Mouse (Mus musculus): ENCODE results near the gene Hk2. TPM values are rescaled to one million over a fixed set of nuclear protein-coding genes. Genes with fewer than 3 reads are reported as not detected.

Gene Hk2
- polyA plus RNA-seq, 2 experiments = 3.2 to 5.6 TPM

GRCm38 (mm10) chr6:82771981-82772409 lies 2.3 kb downstream of the Hk2 start:
- peaks cover 5 to 20% of the 10 kb centered on the region in 2 experiments for H3K4me1 ChIP-seq (replicated peaks; ENCODE audit: control insufficient read depth in 2 of 2, insufficient read depth in 2 of 2, low read length in 1 of 2)
- H3K27me3 ChIP-seq (ENCODE audit: control insufficient read depth, insufficient read depth, low read length) = no peaks in the 10 kb centered on the region
- peak overlapping the region; percentile 94 for H3K4me2 ChIP-seq (ENCODE audit: low read depth)
- TF ChIP-seq CTCF (IDR thresholded peaks at IDR 0.05; ENCODE audit: low read depth) = peak; percentile 55; the same call in 1 of the 2 replicates
- TF ChIP-seq EP300 (IDR thresholded peaks at IDR 0.05; ENCODE audit: low read depth) = no peak
- H3K9me3 ChIP-seq (ENCODE audit: control insufficient read depth, low read length) = no peaks in the 10 kb centered on the region
- DNase-seq (ENCODE audit: low read depth in 3 of 3, low spot score in 3 of 3) (peak in 1 of 3 experiments; percentile 47), ATAC-seq (ENCODE audit: insufficient read depth) (no peak)
- H3K36me3 ChIP-seq (replicated peaks; ENCODE audit: control insufficient read depth, insufficient read depth, low read depth) = no peaks in the 10 kb centered on the region
- H3K4me3 ChIP-seq (ENCODE audit: insufficient read depth in 1 of 2, low read depth in 2 of 2, low read length in 2 of 2) = peak overlapping the region; percentile 57 to 64
- WGBS (ENCODE audit: insufficient replicate concordance) = 2% methylated on average over 10 of the region's 10 CpGs
- H3K27ac ChIP-seq = no peak overlapping the region
- no peak overlapping the region for H3K9ac ChIP-seq (replicated peaks)

GRCm38 (mm10) chr6:82771059-82771458 lies 3.2 kb downstream of the Hk2 start:
- Histone ChIP-seq H3K4me3 (ENCODE audit: insufficient read depth in 1 of 2, low read depth in 2 of 2, low read length in 2 of 2) (no peak overlapping the region), H3K9ac (replicated peaks) (no peak overlapping the region), H3K9me3 (ENCODE audit: control insufficient read depth, low read length) (no peaks in the 10 kb centered on the region), H3K4me1 (replicated peaks; ENCODE audit: control insufficient read depth in 2 of 2, insufficient read depth in 2 of 2, low read length in 1 of 2) (peaks cover 5 to 30% of the 10 kb centered on the region in 2 experiments), H3K4me2 (ENCODE audit: low read depth) (no peak overlapping the region), H3K27ac (no peak overlapping the region), H3K27me3 (ENCODE audit: control insufficient read depth, insufficient read depth, low read length) (no peaks in the 10 kb centered on the region), H3K36me3 (replicated peaks; ENCODE audit: control insufficient read depth, insufficient read depth, low read depth) (no peaks in the 10 kb centered on the region)
- DNase-seq (ENCODE audit: low read depth in 3 of 3, low spot score in 3 of 3) (no peak), ATAC-seq (ENCODE audit: insufficient read depth) (no peak)
- TF ChIP-seq EP300 (IDR thresholded peaks at IDR 0.05; ENCODE audit: low read depth) (no peak), CTCF (IDR thresholded peaks at IDR 0.05; ENCODE audit: low read depth) (no peak)
- 48% methylated on average over 9 of the region's 9 CpGs for WGBS (ENCODE audit: insufficient replicate concordance)

- H3K36me3 ChIP-seq (replicated peaks; ENCODE audit: control insufficient read depth, insufficient read depth, low read depth) = no peaks in the 10 kb centered on the region
- no peak overlapping the region for H3K9ac ChIP-seq (replicated peaks)
- no peak overlapping the region for H3K4me2 ChIP-seq (ENCODE audit: low read depth)
- no peak overlapping the region for H3K27ac ChIP-seq
- H3K4me1 ChIP-seq (replicated peaks; ENCODE audit: control insufficient read depth in 2 of 2, insufficient read depth in 2 of 2, low read length in 1 of 2) = peaks cover 5 to 33% of the 10 kb centered on the region in 2 experiments
- H3K9me3 ChIP-seq (ENCODE audit: control insufficient read depth, low read length) = no peaks in the 10 kb centered on the region
- no peak for ATAC-seq (ENCODE audit: insufficient read depth)
- no peak overlapping the region for H3K4me3 ChIP-seq (ENCODE audit: insufficient read depth in 1 of 2, low read depth in 2 of 2, low read length in 2 of 2)
- no peaks in the 10 kb centered on the region for H3K27me3 ChIP-seq (ENCODE audit: control insufficient read depth, insufficient read depth, low read length)
- DNase-seq (ENCODE audit: low read depth in 3 of 3, low spot score in 3 of 3) = no peak
- WGBS (ENCODE audit: insufficient replicate concordance) = 27% methylated on average over 3 of the region's 3 CpGs
- TF ChIP-seq CTCF (IDR thresholded peaks at IDR 0.05; ENCODE audit: low read depth) (no peak), EP300 (IDR thresholded peaks at IDR 0.05; ENCODE audit: low read depth) (no peak)
Measured at GRCm38 (mm10) chr6:82770286-82770685, 4.0 kb downstream of the Hk2 start.

- Histone ChIP-seq H3K4me3 (ENCODE audit: insufficient read depth in 1 of 2, low read depth in 2 of 2, low read length in 2 of 2) (no peak overlapping the region), H3K9ac (replicated peaks) (no peak overlapping the region), H3K27ac (no peak overlapping the region), H3K36me3 (replicated peaks; ENCODE audit: control insufficient read depth, insufficient read depth, low read depth) (no peaks in the 10 kb centered on the region), H3K4me2 (ENCODE audit: low read depth) (no peak overlapping the region), H3K4me1 (replicated peaks; ENCODE audit: control insufficient read depth in 2 of 2, insufficient read depth in 2 of 2, low read length in 1 of 2) (peaks cover 7 to 35% of the 10 kb centered on the region in 2 experiments), H3K27me3 (ENCODE audit: control insufficient read depth, insufficient read depth, low read length) (no peaks in the 10 kb centered on the region), H3K9me3 (ENCODE audit: control insufficient read depth, low read length) (no peaks in the 10 kb centered on the region)
- DNase-seq (ENCODE audit: low read depth in 3 of 3, low spot score in 3 of 3) = no peak
- ATAC-seq (ENCODE audit: insufficient read depth) = no peak
- TF ChIP-seq EP300 (IDR thresholded peaks at IDR 0.05; ENCODE audit: low read depth) (no peak), CTCF (IDR thresholded peaks at IDR 0.05; ENCODE audit: low read depth) (no peak)
- WGBS (ENCODE audit: insufficient replicate concordance) = 50% methylated on average over 5 of the region's 5 CpGs
Measured at GRCm38 (mm10) chr6:82769704-82770103, 4.5 kb downstream of the Hk2 start.

- peaks cover 18 to 51% of the 10 kb centered on the region in 2 experiments for H3K4me1 ChIP-seq (replicated peaks; ENCODE audit: control insufficient read depth in 2 of 2, insufficient read depth in 2 of 2, low read length in 1 of 2)
- H3K27ac ChIP-seq = no peak overlapping the region
- H3K4me2 ChIP-seq (ENCODE audit: low read depth) = no peak overlapping the region
- no peaks in the 10 kb centered on the region for H3K36me3 ChIP-seq (replicated peaks; ENCODE audit: control insufficient read depth, insufficient read depth, low read depth)
- H3K9ac ChIP-seq (replicated peaks) = no peak overlapping the region
- no peak overlapping the region for H3K4me3 ChIP-seq (ENCODE audit: insufficient read depth in 1 of 2, low read depth in 2 of 2, low read length in 2 of 2)
- no peak for TF ChIP-seq EP300 (IDR thresholded peaks at IDR 0.05; ENCODE audit: low read depth)
- TF ChIP-seq CTCF (IDR thresholded peaks at IDR 0.05; ENCODE audit: low read depth) = no peak
- no peak for DNase-seq (ENCODE audit: low read depth in 3 of 3, low spot score in 3 of 3)
- no peaks in the 10 kb centered on the region for H3K9me3 ChIP-seq (ENCODE audit: control insufficient read depth, low read length)
- H3K27me3 ChIP-seq (ENCODE audit: control insufficient read depth, insufficient read depth, low read length) = no peaks in the 10 kb centered on the region
- no peak for ATAC-seq (ENCODE audit: insufficient read depth)
- WGBS (ENCODE audit: insufficient replicate concordance) = 74% methylated on average over 12 of the region's 12 CpGs
Measured at GRCm38 (mm10) chr6:82767734-82768586, 6.3 kb downstream of the Hk2 start.
